Mouse (Mus musculus) bone marrow, adult 2 months (tissue): Measurements from ENCODE around the gene Zdhhc4.

Experiments
- CTCF ChIP-seq: fragments of 200-500 bp; IDR thresholded peaks from 2 replicates; pipeline ENCODE4 v1.5.1; 2011; ENCODE audit warnings: low read length, control low read depth; ENCODE audit not compliant: control insufficient read depth, insufficient read depth
- POLR2A ChIP-seq: fragments of 200-500 bp; IDR thresholded peaks from 2 replicates; pipeline ENCODE4 v1.6.1; 2011; ENCODE audit warnings: low read depth, mild to moderate bottlenecking, control low read depth, low read length, borderline replicate concordance; ENCODE audit not compliant: control insufficient read depth

GRCm38 (mm10) chr5:143314183-143314729, 14.8 kb downstream of the Zdhhc4 start:
- no peak for TF ChIP-seq CTCF
- no peak for TF ChIP-seq POLR2A
